Mouse (Mus musculus) adrenal gland, postnatal 36 days (tissue): ENCODE results near the gene Plgrkt. TPM values are rescaled to one million over a fixed set of nuclear protein-coding genes. Genes with fewer than 3 reads are reported as not detected.

Source experiments
- total RNA-seq, 2 experiments: library from RNA; stranded (reverse); gene quantifications; 2 replicates each; pipeline ENCODE4 v1.2.3; 2021

The Plgrkt gene
- total RNA-seq, 2 experiments from 2014 or later = 42.5 to 55.5 TPM

Other genes with a start within 250 kb of the Plgrkt start
- 10 to 100 TPM; 16.1 to 24.2 TPM for gene Jak2, start 115.6 kb downstream of the Plgrkt start, total RNA-seq
- under 1 TPM; 0.76 to 0.82 TPM for gene Insl6, start 42.0 kb downstream of the Plgrkt start, total RNA-seq
- not detected for gene Rln1, start 32.7 kb downstream of the Plgrkt start, total RNA-seq
- 1 to 10 TPM; 3.4 to 8.4 TPM for gene Cd274, start 65 bp upstream of the Plgrkt start, total RNA-seq
- gene Pdcd1lg2, start 43.5 kb upstream of the Plgrkt start, total RNA-seq = not detected
- 10 to 100 TPM; 32.5 to 33.9 TPM for gene Ric1, start 154.9 kb upstream of the Plgrkt start, total RNA-seq